26 mouse cellular contexts compared by ENCODE assay signal in the genomic region with DNA sequence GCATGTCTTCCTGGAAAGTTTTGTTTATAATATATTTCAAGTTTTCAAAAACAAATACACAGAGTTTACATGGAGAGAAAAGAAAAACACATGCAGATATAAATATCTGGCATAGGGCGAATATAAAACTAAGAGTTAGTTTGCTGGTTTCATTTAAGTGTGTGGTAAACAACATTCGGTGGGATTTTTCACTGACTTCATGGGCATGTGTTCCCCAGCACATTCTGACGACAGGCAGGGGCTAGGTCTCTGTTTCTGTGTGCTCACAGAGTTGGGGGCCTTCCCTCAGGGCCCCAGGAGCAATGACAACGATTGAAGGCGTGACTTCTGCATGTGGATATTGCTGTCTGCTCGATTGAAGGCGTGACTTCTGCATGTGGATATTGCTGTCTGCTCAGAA.
"Had no signal": no experiment of that assay in that cellular context is flagged by ENCODE, and none has a peak within 500 bp of the region (broad histone marks: within the 10 kb centered on the region; RNA-seq: fewer than 3 reads in every experiment).

No protein-coding gene starts in this region.

- H3K9me3 ChIP-seq: heart, embryonic 10.5 days; heart, embryonic 12.5 days; hindbrain, embryonic 12.5 days; intestine, embryonic 15.5 days; limb, embryonic 10.5 days; limb, embryonic 12.5 days; liver, embryonic 13.5 days; liver, embryonic 15.5 days had no signal

- H3K27ac ChIP-seq: gastrocnemius, adult 2 months; heart, embryonic 10.5 days; intestine, embryonic 15.5 days; left cerebral cortex, adult 2 months; limb, embryonic 12.5 days; liver, embryonic 13.5 days; liver, embryonic 15.5 days had no signal

- H3K9ac ChIP-seq: heart, embryonic 12.5 days; hindbrain, embryonic 12.5 days; intestine, embryonic 15.5 days; limb, embryonic 12.5 days; liver, embryonic 13.5 days; liver, embryonic 15.5 days; liver, postnatal 0 days had no signal

- DNase-seq: gastrocnemius, adult 2 months; gastrocnemius, postnatal 10 days; gastrocnemius, postnatal 25 days; heart, adult 18-20 months; heart, postnatal 10 days; heart, postnatal 4 days; kidney, adult 18-20 months; kidney, adult 8-10 months; kidney, postnatal 10 days; kidney, postnatal 25 days; kidney, postnatal 4 days; liver; liver, embryonic 13.5 days; liver, postnatal 0 days had no signal

- H3K4me3 ChIP-seq: gastrocnemius, adult 2 months; heart, embryonic 10.5 days; heart, embryonic 12.5 days; hindbrain, embryonic 12.5 days; intestine, embryonic 15.5 days; layer of hippocampus, adult 2 months; left cerebral cortex, adult 2 months; limb, embryonic 10.5 days; limb, embryonic 12.5 days; liver, embryonic 13.5 days; liver, embryonic 15.5 days had no signal

- H3K4me1 ChIP-seq: heart, embryonic 10.5 days; intestine, embryonic 15.5 days; liver, embryonic 13.5 days; liver, embryonic 15.5 days had no signal

- H3K4me2 ChIP-seq: heart, embryonic 12.5 days; hindbrain, embryonic 12.5 days; intestine, embryonic 15.5 days; limb, embryonic 12.5 days; liver, embryonic 11.5 days; liver, embryonic 13.5 days; liver, embryonic 15.5 days had no signal

- H3K27me3 ChIP-seq: hindbrain, embryonic 12.5 days; intestine, embryonic 15.5 days; limb, embryonic 12.5 days; liver, embryonic 15.5 days had no signal

- ATAC-seq: inflammation-experienced regulatory T-cells, adult 6 months; intestine, embryonic 15.5 days; intestine, postnatal 0 days; liver, postnatal 0 days had no signal

- H3K36me3 ChIP-seq: heart, embryonic 10.5 days; heart, embryonic 12.5 days; hindbrain, embryonic 12.5 days; intestine, embryonic 15.5 days; limb, embryonic 10.5 days; limb, embryonic 12.5 days; liver, embryonic 13.5 days; liver, embryonic 15.5 days had no signal
